ENCODE assay signal across 9 mouse cellular contexts in genomic region chr7:24587330-24588105, GRCm38 (mm10). TPM values are rescaled to one million over a fixed set of nuclear protein-coding genes. Genes with fewer than 3 reads are reported as not detected.
DNase-seq lines count a peak whose midpoint lies in the region; ATAC-seq and TF ChIP-seq lines count a peak whose summit lies in the region.
"Had no signal": no experiment of that assay in that cellular context is flagged by ENCODE, and none has a peak within 500 bp of the region (broad histone marks: within the 10 kb centered on the region; RNA-seq: fewer than 3 reads in every experiment).

TSS of gene Ethe1 (plus strand) at chr7:24587543.
TSS of gene Zfp575 (minus strand) at chr7:24587641.

- intact Hi-C loops in gastrocnemius, postnatal 14 days (cut with DNase I; ENCODE audit: low total_unique reads): no loop called here

- peak; percentile 96 for TF ChIP-seq POLR2A in cortical plate, adult 2 months (IDR thresholded peaks at IDR 0.05; ENCODE audit: extremely low read depth, insufficient read depth, low read length)

- H3K27ac ChIP-seq in kidney, embryonic 15.5 days: peak within 1 kb of the TSS; percentile 51; the same call in 1 of the 2 replicates
- H3K27ac ChIP-seq in cortical plate, adult 2 months (ENCODE audit: insufficient read depth, low read length): 0 out of 2 replicates have a peak within 1 kb of the TSS, but pooled peaks have one; percentile 34
- 0 out of 2 replicates have a peak within 1 kb of the TSS, but pooled peaks have one; percentile 3 for H3K27ac ChIP-seq in intestine, postnatal 0 days (ENCODE audit: low read depth, low read length)
- peak within 1 kb of the TSS; percentile 80 for H3K27ac ChIP-seq in neural tube, embryonic 15.5 days (replicated peaks)

- no peaks in the 10 kb centered on the region for H3K36me3 ChIP-seq in kidney, embryonic 15.5 days
- H3K36me3 ChIP-seq in intestine, postnatal 0 days (ENCODE audit: control insufficient read depth, insufficient read depth): no peaks in the 10 kb centered on the region
- H3K36me3 ChIP-seq in neural tube, embryonic 15.5 days: no peaks in the 10 kb centered on the region

- no peak for TF ChIP-seq CTCF in cortical plate, adult 2 months (IDR thresholded peaks at IDR 0.05; ENCODE audit: extremely low read depth, insufficient read depth, low read length)
- TF ChIP-seq CTCF in intestine, postnatal 0 days (IDR thresholded peaks at IDR 0.05; ENCODE audit: low read depth): no peak

- ATAC-seq in kidney, embryonic 15.5 days (replicated peaks; ENCODE audit: low FRiP score): peak; percentile 17
- no peak for ATAC-seq in intestine, postnatal 0 days
- peak; percentile 89 for ATAC-seq in neural tube, embryonic 15.5 days (ENCODE audit: low FRiP score)

- peak within 1 kb of the TSS; percentile 66 for H3K9ac ChIP-seq in kidney, embryonic 15.5 days
- peak within 1 kb of the TSS; percentile 12 for H3K9ac ChIP-seq in intestine, postnatal 0 days (ENCODE audit: low read depth, low read length)
- peak within 1 kb of the TSS; percentile 90 for H3K9ac ChIP-seq in neural tube, embryonic 15.5 days (replicated peaks)

- peaks cover 26% of the 10 kb centered on the region for H3K27me3 ChIP-seq in kidney, embryonic 15.5 days
- peaks cover 15% of the 10 kb centered on the region; the same call in 1 of the 2 replicates for H3K27me3 ChIP-seq in intestine, postnatal 0 days (replicated peaks; ENCODE audit: control insufficient read depth, insufficient read depth, low read length)
- peaks cover 21% of the 10 kb centered on the region for H3K27me3 ChIP-seq in neural tube, embryonic 15.5 days (replicated peaks)

- H3K4me1 ChIP-seq in kidney, embryonic 15.5 days: peaks cover 28% of the 10 kb centered on the region
- H3K4me1 ChIP-seq in cortical plate, adult 2 months (ENCODE audit: control insufficient read depth, insufficient read depth, low read length): peaks cover 5% of the 10 kb centered on the region
- H3K4me1 ChIP-seq in intestine, postnatal 0 days (replicated peaks; ENCODE audit: control insufficient read depth, insufficient read depth, low read length): peaks cover 5% of the 10 kb centered on the region; the same call in 1 of the 2 replicates
- H3K4me1 ChIP-seq in neural tube, embryonic 15.5 days: peaks cover 25% of the 10 kb centered on the region

- peak within 1 kb of the TSS; percentile 85 for H3K4me2 ChIP-seq in kidney, embryonic 15.5 days
- H3K4me2 ChIP-seq in intestine, postnatal 0 days (replicated peaks; ENCODE audit: low read depth): peak within 1 kb of the TSS; percentile 59
- H3K4me2 ChIP-seq in neural tube, embryonic 15.5 days: peak within 1 kb of the TSS; percentile 72

- H3K4me3 ChIP-seq in kidney, embryonic 15.5 days (replicated peaks): peak within 1 kb of the TSS; percentile 57
- peak within 1 kb of the TSS; percentile 58 for H3K4me3 ChIP-seq in cortical plate, adult 2 months (ENCODE audit: insufficient read depth, low read length)
- peak within 1 kb of the TSS; percentile 38 for H3K4me3 ChIP-seq in intestine, postnatal 0 days (ENCODE audit: low read depth, low read length)
- H3K4me3 ChIP-seq in neural tube, embryonic 15.5 days (replicated peaks): peak within 1 kb of the TSS; percentile 69

- DNase-seq in kidney, adult 9 months: no peak
- peak; percentile 81 for DNase-seq in gastrocnemius, postnatal 14 days
- DNase-seq in liver: peak; percentile 61
- peak; percentile 75 for DNase-seq in thymus, postnatal 4 days

- WGBS in kidney, embryonic 15.5 days: 7% methylated on average over 30 of the region's 30 CpGs
- 8% methylated on average over 30 of the region's 30 CpGs for WGBS in intestine, postnatal 0 days
- WGBS in neural tube, embryonic 15.5 days: 4% methylated on average over 30 of the region's 30 CpGs

- H3K9me3 ChIP-seq in kidney, embryonic 15.5 days (replicated peaks): 0 out of 2 replicates have a peak, but pooled peaks cover 3% of the 10 kb centered on the region
- no peaks in the 10 kb centered on the region for H3K9me3 ChIP-seq in intestine, postnatal 0 days (ENCODE audit: control insufficient read depth)
- no peaks in the 10 kb centered on the region for H3K9me3 ChIP-seq in neural tube, embryonic 15.5 days (replicated peaks)

RNA-seq across cellular contexts. Expression of gene Ethe1, which starts in this region (rescaled TPM):
- 46.8 and 48.4 TPM in 2 replicates for polyA plus RNA-seq in kidney, embryonic 15.5 days (2015; fragmentation: Nextera tagmentation; extraction: Ambion mirVana)
- 18.4 and 19.4 TPM in 2 replicates for polyA plus RNA-seq in cortical plate, adult 2 months (2012; rRNA removed)
- total RNA-seq in gastrocnemius, postnatal 14 days (2021): 10 to 100 TPM; 12.0 to 15.3 TPM
- polyA plus RNA-seq in intestine, postnatal 0 days (2015; fragmentation: Nextera tagmentation; extraction: Ambion mirVana): 17.9 and 25.4 TPM in 2 replicates
- 29.3 and 33.2 TPM in 2 replicates for polyA plus RNA-seq in neural tube, embryonic 15.5 days (2015; fragmentation: Nextera tagmentation; extraction: Ambion mirVana)

RNA-seq across cellular contexts. Expression of gene Zfp575, which starts in this region (rescaled TPM):
- polyA plus RNA-seq in kidney, embryonic 15.5 days (2015; fragmentation: Nextera tagmentation; extraction: Ambion mirVana): 4.0 and 5.5 TPM in 2 replicates
- 7.3 and 7.4 TPM in 2 replicates for polyA plus RNA-seq in cortical plate, adult 2 months (2012; rRNA removed)
- total RNA-seq in gastrocnemius, postnatal 14 days (2021): under 1 TPM; 0.38 to 0.45 TPM
- polyA plus RNA-seq in intestine, postnatal 0 days (2015; fragmentation: Nextera tagmentation; extraction: Ambion mirVana): 2.1 and 2.2 TPM in 2 replicates
- 12.9 and 17.5 TPM in 2 replicates for polyA plus RNA-seq in neural tube, embryonic 15.5 days (2015; fragmentation: Nextera tagmentation; extraction: Ambion mirVana)
- total RNA-seq: neutrophil, adult 5-6 weeks had no signal

Comparison
In these comparisons a context has a peak if more than half of its experiments do, and no peak if none do; other contexts are left out.
1. H3K27ac ChIP-seq: peak in every context shown above with its lines; median percentile 80 in neural tube, embryonic 15.5 days; 51 in kidney, embryonic 15.5 days; 34 in cortical plate, adult 2 months; 3 in intestine, postnatal 0 days.
2. H3K9ac ChIP-seq: peak in every context shown above with its lines; median percentile 90 in neural tube, embryonic 15.5 days; 66 in kidney, embryonic 15.5 days; 12 in intestine, postnatal 0 days.